Mouse (Mus musculus): ENCODE results near the gene Tmem179b.

GRCm38 (mm10) chr19:8756635-8757387, 17.5 kb downstream of the Tmem179b start, which contains the start of gene Nxf1:
- TF ChIP-seq CTCF (IDR thresholded peaks at IDR 0.05; ENCODE audit: borderline replicate concordance, control insufficient read depth, extremely low read depth, insufficient read depth, low read length, poor library complexity) (peak; percentile 45; the same call in 1 of the 2 replicates), POLR2A (IDR thresholded peaks at IDR 0.05; ENCODE audit: control insufficient read depth, extremely low read depth, insufficient read depth, low read length, poor library complexity) (peak; percentile 95)

Measured in thymus, adult 2 months (tissue).